Mouse (Mus musculus): Measurements from ENCODE around the gene Pou2f3. TPM values are rescaled to one million over a fixed set of nuclear protein-coding genes. Genes with fewer than 3 reads are reported as not detected.

Pou2f3 gene
- total and polyA plus RNA-seq, 3 experiments, result not detected

DNA sequence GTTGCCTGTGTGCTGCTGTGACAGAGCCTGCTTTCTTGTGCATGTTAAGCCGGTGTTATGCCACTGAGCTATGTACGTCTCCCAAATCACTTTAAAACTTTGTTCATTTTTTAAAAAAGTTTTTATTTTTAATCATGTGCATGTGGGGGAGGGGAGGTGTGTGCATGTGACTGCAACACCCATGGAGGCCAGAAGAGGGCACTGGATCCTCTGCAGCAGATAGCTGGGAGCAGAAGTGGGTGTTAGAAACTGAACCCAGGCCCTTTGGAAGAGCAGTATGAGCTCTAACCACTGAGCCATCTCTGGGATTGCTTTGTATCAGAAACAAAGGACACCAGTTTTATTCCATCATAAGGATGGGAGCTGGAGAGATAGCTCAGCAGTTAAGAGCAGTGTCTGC is 79.5 kb downstream of the Pou2f3 start:
- no peaks in the 10 kb centered on the region for H3K9me3 ChIP-seq (replicated peaks; ENCODE audit: insufficient read depth, low read length)
- no peak overlapping the region for H3K4me3 ChIP-seq (ENCODE audit: control insufficient read depth in 1 of 2, insufficient read depth in 1 of 2, low read depth in 2 of 2, low read length in 2 of 2)
- H3K36me3 ChIP-seq (ENCODE audit: control insufficient read depth in 1 of 2, insufficient read depth in 2 of 2, low read length in 2 of 2), result peaks cover 0 to 4% of the 10 kb centered on the region in 2 experiments; a peak in 2 of 4 replicates
- H3K79me2 ChIP-seq (ENCODE audit: control insufficient read depth, insufficient read depth, low read length, poor library complexity), result no peaks in the 10 kb centered on the region
- DNase-seq (ENCODE audit: low read depth, low spot score), result peak; percentile 39
- no peak overlapping the region for H3K27ac ChIP-seq (ENCODE audit: control insufficient read depth, low read depth, low read length)
- H3K9ac ChIP-seq (ENCODE audit: control insufficient read depth, low read depth, low read length, poor library complexity, severe bottlenecking), result no peak overlapping the region
- TF ChIP-seq ZKSCAN1 (IDR thresholded peaks at IDR 0.05; ENCODE audit: low read depth, low read length) (no peak), MAX (IDR thresholded peaks at IDR 0.05; ENCODE audit: low read length) (no peak), RAD21 (IDR thresholded peaks at IDR 0.05; ENCODE audit: low read depth, low read length) (peak; percentile 28), USF1 (IDR thresholded peaks at IDR 0.05; ENCODE audit: low read depth, low read length) (peak; percentile 63; the same call in 1 of the 2 replicates), UBTF (IDR thresholded peaks at IDR 0.05; ENCODE audit: borderline replicate concordance, insufficient read depth, low read depth, low read length) (no peak), SMC3 (IDR thresholded peaks at IDR 0.05; ENCODE audit: low read depth, low read length) (peak; percentile 47), CTCF (IDR thresholded peaks at IDR 0.05 in 2 of 3, conservative IDR thresholded peaks at IDR 0.05 in 1 of 3; ENCODE audit: control insufficient read depth in 1 of 3, insufficient read depth in 1 of 3, low read depth in 2 of 3, low read length in 3 of 3, poor library complexity in 1 of 3, severe bottlenecking in 1 of 3) (peak; percentile 37 to 67 (median 57); a peak in 5 of 6 replicates), BHLHE40 (IDR thresholded peaks at IDR 0.05; ENCODE audit: borderline replicate concordance, low read depth, low read length) (peak; percentile 60; the same call in 1 of the 2 replicates), KAT2A (conservative IDR thresholded peaks at IDR 0.05; ENCODE audit: low read depth, low read length) (no peak), HCFC1 (IDR thresholded peaks at IDR 0.05; ENCODE audit: low read depth, low read length) (no peak), MXI1 (IDR thresholded peaks at IDR 0.05; ENCODE audit: low read depth, low read length) (no peak), EP300 (IDR thresholded peaks at IDR 0.05; ENCODE audit: low read depth in 1 of 2, low read length in 2 of 2) (no peak), TCF12 (IDR thresholded peaks at IDR 0.05; ENCODE audit: low read depth, low read length) (no peak), TAL1 (IDR thresholded peaks at IDR 0.05; ENCODE audit: low read length) (no peak)
- H3K4me1 ChIP-seq (ENCODE audit: control insufficient read depth in 1 of 2, insufficient read depth in 2 of 2, low read length in 2 of 2), result peaks cover 0 to 7% of the 10 kb centered on the region in 2 experiments; a peak in 1 of 4 replicates
- H3K27me3 ChIP-seq (ENCODE audit: control insufficient read depth in 1 of 2, insufficient read depth in 2 of 2, low read length in 2 of 2), result peaks cover 3 to 6% of the 10 kb centered on the region in 2 experiments

DNA sequence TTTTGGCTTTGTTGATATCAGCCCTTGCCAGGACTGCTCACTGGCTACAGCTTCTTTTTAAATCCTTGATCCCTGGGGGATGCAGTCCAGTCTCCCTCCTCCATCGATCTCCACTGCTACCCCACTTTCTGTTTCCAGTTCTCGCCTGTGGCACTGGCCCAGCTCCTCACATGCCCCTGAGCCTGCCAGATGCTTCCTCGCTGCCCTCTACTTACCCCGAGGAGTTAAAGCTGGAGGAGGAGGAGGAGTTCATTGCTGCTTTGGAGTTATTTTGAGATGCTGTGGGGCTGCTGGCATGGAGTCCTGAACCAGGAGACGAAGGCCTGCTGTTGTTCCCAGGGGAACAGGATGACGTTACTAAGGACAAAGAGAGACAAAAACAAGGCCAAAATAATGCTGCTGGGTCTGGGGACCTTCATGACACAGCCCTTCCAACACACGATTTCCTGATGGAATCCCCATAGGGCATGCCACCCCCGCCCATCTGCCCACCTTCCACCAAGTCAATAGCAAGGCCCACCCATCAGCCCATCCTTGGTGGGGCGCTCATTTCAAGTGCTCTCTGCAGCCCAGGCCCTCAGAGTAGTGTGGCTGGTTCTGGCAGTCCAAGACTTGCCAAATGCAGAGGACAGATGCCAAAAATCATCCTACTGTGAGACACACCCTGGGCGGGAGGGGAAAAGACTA is 82.9 kb downstream of the Pou2f3 start:
- Histone ChIP-seq H3K4me3 (ENCODE audit: control insufficient read depth in 1 of 2, insufficient read depth in 1 of 2, low read depth in 2 of 2, low read length in 2 of 2) (no peak overlapping the region), H3K9ac (ENCODE audit: control insufficient read depth, low read depth, low read length, poor library complexity, severe bottlenecking) (no peak overlapping the region), H3K4me1 (ENCODE audit: control insufficient read depth in 1 of 2, insufficient read depth in 2 of 2, low read length in 2 of 2) (peaks cover 0 to 7% of the 10 kb centered on the region in 2 experiments; a peak in 1 of 4 replicates), H3K36me3 (ENCODE audit: control insufficient read depth in 1 of 2, insufficient read depth in 2 of 2, low read length in 2 of 2) (peaks cover 0 to 4% of the 10 kb centered on the region in 2 experiments; a peak in 2 of 4 replicates), H3K27me3 (ENCODE audit: control insufficient read depth in 1 of 2, insufficient read depth in 2 of 2, low read length in 2 of 2) (peaks cover 0 to 2% of the 10 kb centered on the region in 2 experiments; a peak in 3 of 4 replicates), H3K9me3 (replicated peaks; ENCODE audit: insufficient read depth, low read length) (no peaks in the 10 kb centered on the region), H3K27ac (ENCODE audit: control insufficient read depth, low read depth, low read length) (no peak overlapping the region), H3K79me2 (ENCODE audit: control insufficient read depth, insufficient read depth, low read length, poor library complexity) (no peaks in the 10 kb centered on the region)
- DNase-seq (ENCODE audit: low read depth, low spot score), result no peak
- TF ChIP-seq MAZ (IDR thresholded peaks at IDR 0.05; ENCODE audit: low read depth, low read length) (no peak), KAT2A (conservative IDR thresholded peaks at IDR 0.05; ENCODE audit: low read depth, low read length) (no peak), ETS1 (IDR thresholded peaks at IDR 0.05; ENCODE audit: low read depth, low read length) (no peak), MXI1 (IDR thresholded peaks at IDR 0.05; ENCODE audit: low read depth, low read length) (no peak), CTCF (IDR thresholded peaks at IDR 0.05 in 2 of 3, conservative IDR thresholded peaks at IDR 0.05 in 1 of 3; ENCODE audit: control insufficient read depth in 1 of 3, insufficient read depth in 1 of 3, low read depth in 2 of 3, low read length in 3 of 3, poor library complexity in 1 of 3, severe bottlenecking in 1 of 3) (no peak), SMC3 (IDR thresholded peaks at IDR 0.05; ENCODE audit: low read depth, low read length) (no peak), ELF1 (IDR thresholded peaks at IDR 0.05; ENCODE audit: low read depth, low read length) (no peak), EP300 (IDR thresholded peaks at IDR 0.05; ENCODE audit: low read depth in 1 of 2, low read length in 2 of 2) (no peak), MYC (IDR thresholded peaks at IDR 0.05; ENCODE audit: low read depth, low read length) (no peak), JUND (IDR thresholded peaks at IDR 0.05; ENCODE audit: low read depth, low read length) (no peak)

All from MEL (cell line).